Mouse (Mus musculus) lung, adult 18-20 months (tissue): ENCODE data around the gene Gnai2.
A peak's percentile ranks its signal among the peaks of the same experiment; 100 is the strongest.

Experiments used
- DNase-seq, 2 experiments: peaks; one replicate each; pipeline ENCODE4 v3.0.0; 2022; ENCODE audit warnings: mixed read lengths in 2 of 2

Gene Gnai2

GRCm38 (mm10) chr9:107608741-107609432 lies 26.3 kb downstream of the Gnai2 start, which contains the start of gene Sema3b:
Gene Sema3b (minus strand): TSS chr9:107609229.
- DNase-seq, result peak; percentile 57 to 69

DNA sequence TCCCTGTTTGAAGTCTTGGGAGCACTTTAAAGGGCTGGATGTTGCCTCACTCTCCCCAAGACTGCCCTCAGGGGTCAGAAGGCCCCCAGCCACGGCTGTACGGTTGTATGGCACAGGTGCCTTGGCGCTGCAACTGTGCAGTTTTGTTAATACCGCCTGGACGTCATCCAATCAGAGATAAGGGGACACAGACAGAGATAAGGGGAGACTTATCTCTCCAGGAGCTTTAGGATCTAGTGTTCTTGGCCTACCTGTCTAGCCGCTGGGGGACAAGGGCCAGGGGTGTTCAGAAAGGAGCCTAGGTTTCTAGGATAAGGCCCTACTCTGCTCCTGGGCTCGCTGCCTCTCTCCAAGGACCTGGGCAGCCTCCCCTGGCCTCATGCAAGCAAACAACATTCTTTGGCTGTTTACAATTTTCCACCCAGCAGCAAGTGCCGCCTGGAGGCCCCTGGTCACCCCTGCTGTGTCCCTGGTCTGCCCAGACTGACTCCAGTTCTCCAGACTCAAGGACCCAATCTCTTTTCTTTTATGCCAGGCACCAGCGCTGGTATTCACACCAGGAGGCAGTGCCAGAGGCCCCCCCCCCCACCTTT lies 27.4 kb downstream of the Gnai2 start:
- no peak for DNase-seq

DNA sequence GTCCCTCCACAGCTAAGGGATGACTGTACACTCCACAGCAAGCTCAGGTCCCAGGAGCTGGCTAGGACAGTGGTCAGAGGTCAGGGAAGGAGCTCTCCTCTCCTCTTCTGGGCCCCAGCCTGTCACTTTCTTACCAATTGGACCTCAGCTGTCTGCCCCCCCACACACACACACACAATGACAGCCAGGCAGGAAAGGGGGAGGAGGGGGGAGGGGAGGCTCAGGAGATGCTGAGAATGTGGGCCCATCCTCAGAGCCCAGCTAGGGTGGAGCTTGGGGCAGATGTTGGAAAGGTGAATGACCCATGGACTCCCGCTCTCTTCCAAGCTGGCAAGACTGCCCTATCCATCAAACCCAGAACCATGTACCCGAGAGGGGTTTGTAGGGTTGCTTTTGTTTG lies 28.1 kb downstream of the Gnai2 start:
- no peak for DNase-seq

DNA sequence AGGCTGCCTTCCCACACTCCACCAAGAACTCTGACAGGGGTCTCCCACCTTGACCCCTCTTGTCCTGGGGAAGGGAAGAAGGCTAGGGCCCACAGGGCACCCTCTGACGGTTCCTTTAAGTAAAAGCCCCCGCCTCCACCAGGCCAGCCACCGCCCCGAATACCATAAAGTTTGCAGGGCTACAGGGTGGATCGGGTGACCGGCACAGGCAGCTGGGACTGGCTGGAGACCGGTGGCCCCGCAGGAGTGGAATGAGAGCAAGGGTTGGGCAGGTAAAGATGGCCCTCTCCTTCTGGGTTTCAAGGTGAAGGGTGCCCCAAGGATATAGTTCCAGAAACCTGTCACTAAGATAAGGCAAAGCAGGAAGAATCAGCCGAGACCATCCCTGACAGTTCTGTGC lies 28.6 kb downstream of the Gnai2 start:
- DNase-seq, result peak in 1 of 2 experiments; percentile 70

DNA sequence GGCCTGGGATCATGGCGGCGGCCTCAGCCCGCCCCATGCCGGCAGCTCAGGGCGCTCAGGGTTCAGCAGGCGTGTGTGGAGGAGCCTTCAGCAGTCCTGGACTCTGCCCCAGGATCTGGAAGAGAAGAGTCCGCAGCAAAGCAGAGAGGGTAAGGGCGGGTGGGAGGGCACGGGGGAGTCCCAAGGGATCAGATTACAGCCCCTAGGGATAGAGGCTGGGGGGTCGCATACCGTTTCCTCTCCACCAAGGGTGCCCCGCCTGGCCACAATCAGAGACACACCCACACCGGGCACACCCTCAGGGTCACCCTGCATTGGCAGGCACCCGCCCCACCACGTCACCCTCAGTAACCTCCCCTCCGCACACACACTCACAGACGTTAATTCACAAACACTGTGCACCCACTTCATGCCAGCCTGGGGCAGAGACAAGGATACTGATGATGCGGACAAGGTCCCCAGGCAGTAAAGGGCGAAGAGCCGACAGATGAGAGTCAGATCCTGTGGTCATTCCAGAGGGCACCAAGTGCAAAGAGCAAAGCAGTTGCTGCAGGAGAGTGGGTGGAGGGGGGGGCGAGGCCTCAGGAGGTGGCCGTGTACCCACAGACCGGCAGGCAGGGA lies 30.0 kb downstream of the Gnai2 start:
- peak; percentile 71 to 83 for DNase-seq

- no peak for DNase-seq
Observed at GRCm38 (mm10) chr9:107603251-107603650, 31.9 kb downstream of the Gnai2 start.

- DNase-seq, result peak; percentile 88 to 93
Observed at GRCm38 (mm10) chr9:107602068-107602648, 33.0 kb downstream of the Gnai2 start.

- DNase-seq, result no peak
Observed at GRCm38 (mm10) chr9:107601275-107601674, 33.9 kb downstream of the Gnai2 start.

- no peak for DNase-seq
Observed at GRCm38 (mm10) chr9:107600745-107601144, 34.4 kb downstream of the Gnai2 start.

DNA sequence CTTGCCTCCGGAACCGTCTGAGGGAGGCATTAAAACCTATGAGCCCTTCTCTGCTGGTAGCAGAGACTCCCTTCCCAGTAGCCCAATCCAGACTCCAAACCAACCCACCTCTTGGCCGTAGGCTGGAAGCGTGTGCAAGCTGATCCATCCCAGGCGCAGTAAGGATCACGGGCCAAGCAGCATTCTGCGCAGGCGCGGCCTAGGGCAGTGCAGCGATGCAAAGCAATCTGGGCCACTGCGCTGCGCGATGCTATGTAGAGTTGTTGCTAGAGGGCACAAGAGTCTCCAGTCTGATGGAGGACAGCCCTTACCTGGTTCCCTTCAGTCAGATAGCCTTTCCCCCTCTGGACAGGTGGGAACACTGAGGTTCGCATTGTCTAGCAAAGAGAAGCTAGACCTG lies 35.3 kb downstream of the Gnai2 start:
- no peak for DNase-seq

DNA sequence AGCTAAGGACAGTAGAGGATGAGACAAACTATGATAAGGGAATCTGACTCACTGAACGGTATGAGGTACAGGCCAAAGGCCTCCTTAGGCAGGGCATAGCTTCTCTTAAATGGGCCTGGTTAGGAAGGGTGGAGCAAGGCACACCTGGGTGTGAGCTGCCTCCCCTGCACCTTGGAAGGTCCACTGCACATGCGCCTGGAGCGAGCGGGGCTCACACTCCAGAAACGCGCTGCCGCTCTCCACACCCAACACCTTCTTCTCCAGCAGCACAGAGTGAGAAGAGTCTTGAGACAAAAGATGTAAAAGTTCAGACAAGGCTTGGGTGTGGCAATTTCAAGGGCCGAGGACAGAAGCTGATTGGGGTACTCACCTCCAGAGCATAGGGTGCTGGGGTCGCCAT lies 35.7 kb downstream of the Gnai2 start:
- no peak for DNase-seq

GRCm38 (mm10) chr9:107598385-107598784 lies 36.8 kb downstream of the Gnai2 start:
- DNase-seq, result no peak

GRCm38 (mm10) chr9:107596619-107597569 lies 38.3 kb downstream of the Gnai2 start:
- no peak for DNase-seq

- no peak for DNase-seq
Observed at GRCm38 (mm10) chr9:107594281-107595062, 40.7 kb downstream of the Gnai2 start.

GRCm38 (mm10) chr9:107593101-107593976 lies 41.8 kb downstream of the Gnai2 start:
- DNase-seq, result no peak

DNA sequence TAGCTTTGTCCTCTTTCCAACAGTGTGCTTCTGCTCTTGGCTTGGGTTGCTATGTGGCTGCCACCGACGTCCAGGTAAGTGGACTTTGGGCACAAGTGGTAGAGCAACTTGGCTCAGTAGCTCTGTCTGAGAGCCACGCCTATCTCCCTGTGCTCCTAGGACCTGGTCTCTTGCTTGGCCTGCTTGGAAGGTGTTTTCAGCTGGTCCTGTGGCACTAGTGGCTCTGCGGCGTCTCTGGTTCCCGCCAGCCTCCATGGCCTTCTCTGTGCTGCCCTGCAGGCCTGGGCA lies 44.5 kb downstream of the Gnai2 start:
- peak in 1 of 2 experiments; percentile 71 for DNase-seq

DNA sequence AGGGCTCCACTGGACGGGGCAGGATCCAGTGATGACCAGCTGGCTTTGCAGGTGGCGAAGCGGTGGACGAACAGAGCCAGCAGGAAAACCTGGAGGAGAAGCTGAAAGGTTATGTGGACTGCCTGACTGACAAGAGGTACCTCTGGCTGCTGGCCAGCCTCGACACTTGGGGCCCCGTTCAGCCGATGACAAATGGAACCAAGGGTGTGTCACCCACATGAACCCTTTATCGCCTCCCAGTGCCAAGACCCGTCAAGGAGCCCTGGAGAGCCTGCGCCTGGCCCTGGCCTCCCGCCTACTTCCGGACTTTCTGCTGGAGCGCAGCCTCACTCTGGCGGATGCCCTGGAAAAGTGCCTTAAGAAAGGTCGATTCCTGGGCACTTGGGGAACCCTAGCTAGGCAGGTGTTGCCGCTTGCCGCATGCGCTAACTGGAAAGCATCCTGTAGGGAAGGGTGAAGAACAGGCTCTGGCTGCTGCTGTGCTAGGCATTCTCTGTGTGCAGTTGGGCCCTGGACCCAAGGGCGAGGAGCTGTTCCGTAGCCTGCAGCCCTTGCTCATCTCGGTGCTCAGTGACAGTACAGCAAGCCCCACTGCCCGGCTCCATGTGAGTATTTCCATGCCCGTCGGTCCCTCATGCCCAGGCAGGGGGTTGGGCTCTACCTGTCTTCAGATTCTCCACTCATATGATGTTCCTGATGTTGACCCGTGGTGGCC lies 45.0 kb downstream of the Gnai2 start:
- DNase-seq, result peak; percentile 89 to 93

DNA sequence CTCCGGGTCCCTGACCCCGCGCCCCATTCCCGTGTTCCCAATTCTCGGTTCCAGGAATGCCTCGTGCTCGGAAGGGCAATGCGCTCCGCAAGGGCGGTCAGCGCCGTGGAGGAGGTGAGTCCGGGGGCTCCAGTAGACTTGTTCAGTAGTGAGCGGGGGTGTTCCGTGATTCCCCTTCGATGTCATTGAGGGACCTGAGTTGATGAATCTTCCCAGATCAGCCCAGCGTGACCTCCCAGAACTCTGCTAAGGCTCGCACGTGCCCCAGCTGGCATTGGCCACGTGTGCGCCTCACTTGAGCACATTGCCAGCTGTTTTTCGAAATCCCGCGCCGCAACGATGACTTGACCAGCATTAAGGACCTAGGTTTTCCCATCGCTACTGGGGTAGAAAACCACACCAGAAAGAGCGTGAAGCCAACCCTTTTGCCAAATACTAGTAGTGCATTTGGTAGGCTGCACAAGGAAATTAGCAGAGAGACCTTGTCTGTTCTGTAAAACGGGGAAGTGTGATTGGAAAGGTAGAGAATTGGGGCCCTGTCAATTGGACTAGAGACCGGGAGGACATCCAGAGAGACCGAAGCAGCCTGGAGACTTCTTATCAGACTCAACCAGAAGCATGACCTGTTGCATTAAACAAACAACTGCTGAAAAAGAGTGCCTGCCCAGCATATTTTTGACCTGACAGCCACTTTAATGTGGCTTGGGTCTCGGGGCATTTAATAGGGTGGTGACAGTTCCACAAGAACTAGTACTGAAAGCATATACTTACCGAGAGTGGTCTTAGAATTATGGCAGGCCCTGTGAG lies 47.1 kb downstream of the Gnai2 start:
- DNase-seq, result peak; percentile 62 to 65
